Mouse (Mus musculus): Measurements from ENCODE around the gene BC028528.

GRCm38 (mm10) chr3:95839250-95839649, 52.6 kb downstream of the BC028528 start:
- TF ChIP-seq GATA1 (IDR thresholded peaks at IDR 0.05; ENCODE audit: borderline replicate concordance, low read length) = no peak
- no peak for TF ChIP-seq FLI1 (IDR thresholded peaks at IDR 0.05; ENCODE audit: low read length)
